Mouse (Mus musculus): ENCODE data around the gene Ptpru.

Ptpru gene

DNA sequence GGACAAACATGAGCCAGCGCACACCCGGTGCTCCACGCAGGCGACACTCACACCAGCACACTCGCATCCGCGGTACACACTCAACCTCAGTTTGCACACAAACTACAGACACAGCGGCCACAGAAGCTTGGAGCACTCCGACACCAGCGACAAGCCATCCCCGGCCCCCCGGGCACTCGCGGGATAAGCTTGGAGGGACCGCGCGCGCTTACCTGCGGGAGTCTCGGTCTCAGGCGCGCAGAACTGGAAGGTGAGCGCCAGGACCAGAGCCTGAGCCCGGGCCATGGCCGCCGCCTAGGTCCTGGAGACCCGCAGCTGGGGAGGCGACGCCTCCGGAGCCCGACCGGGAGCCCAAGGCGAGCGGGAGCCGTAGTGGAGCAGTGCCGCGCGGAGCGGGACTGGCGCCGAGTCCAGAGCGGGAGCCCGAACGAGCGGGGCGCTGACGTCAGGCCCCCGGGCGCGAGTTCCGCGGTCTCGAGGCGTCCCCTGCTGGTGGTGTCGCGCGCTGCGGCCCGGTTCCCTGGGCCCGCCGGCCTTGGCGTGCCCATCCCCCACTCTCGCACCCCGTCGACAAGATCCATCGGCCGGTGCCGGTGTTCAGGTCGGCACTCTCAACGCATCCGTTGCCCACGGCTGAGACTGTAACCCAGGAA, at the start of gene Ptpru:
Gene Ptpru (minus strand): TSS at position 417 of the 653 bp plus-strand sequence.
- DNase-seq (ENCODE audit: low read depth, low spot score) = peak; percentile 82

DNA sequence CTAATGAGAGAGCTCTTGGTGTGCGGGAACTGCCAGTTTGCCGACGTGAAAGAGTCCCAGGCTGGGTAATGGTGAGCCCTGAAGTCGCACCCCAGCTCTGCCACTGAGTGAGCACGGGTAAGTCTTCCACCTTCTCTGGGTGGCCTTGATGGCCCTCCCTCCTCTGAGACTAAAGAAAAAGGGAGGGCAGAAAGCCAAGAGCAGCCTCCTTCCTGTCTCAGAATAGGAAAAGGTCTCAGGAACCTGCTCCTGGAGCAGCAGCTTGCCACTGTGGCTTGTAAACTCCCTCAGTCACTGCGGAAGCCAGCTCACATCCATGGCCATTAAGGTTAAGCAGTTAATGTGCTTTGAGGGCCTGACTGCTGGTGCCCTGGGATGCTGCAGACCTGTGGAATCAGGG, 47.3 kb upstream of the Ptpru start:
- DNase-seq (ENCODE audit: low read depth, low spot score) = no peak

GRCm38 (mm10) chr4:131883571-131883970, 45.5 kb upstream of the Ptpru start:
- no peak for DNase-seq (ENCODE audit: low read depth, low spot score)

DNA sequence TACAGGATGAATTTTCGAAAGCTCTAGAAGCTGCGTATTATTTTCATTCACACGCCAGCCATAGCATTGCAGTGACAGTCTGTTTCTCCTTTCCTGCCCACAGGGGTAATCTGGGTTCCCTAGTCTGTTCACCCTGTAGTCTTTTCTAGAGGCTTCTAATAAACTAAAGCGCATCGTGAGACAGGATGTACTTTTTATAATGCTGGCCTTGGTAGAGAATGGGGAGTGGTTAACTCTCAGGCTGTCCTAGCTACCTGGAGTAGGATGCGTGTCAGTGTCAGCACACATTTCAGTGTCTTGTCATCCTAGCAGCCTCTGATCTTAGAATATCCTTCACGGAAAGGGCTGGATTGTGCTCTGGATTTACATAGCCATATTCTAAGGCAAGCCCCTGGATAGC, 43.2 kb upstream of the Ptpru start:
- no peak for DNase-seq (ENCODE audit: low read depth, low spot score)

GRCm38 (mm10) chr4:131879692-131880091, 41.6 kb upstream of the Ptpru start:
- no peak for DNase-seq (ENCODE audit: low read depth, low spot score)

- no peak for DNase-seq (ENCODE audit: low read depth, low spot score)
These were observed 38.7 kb upstream of the Ptpru start for GRCm38 (mm10) chr4:131876836-131877235.

- no peak for DNase-seq (ENCODE audit: low read depth, low spot score)
These were observed 37.2 kb upstream of the Ptpru start for GRCm38 (mm10) chr4:131875242-131875641.

- no peak for DNase-seq (ENCODE audit: low read depth, low spot score)
These were observed 36.5 kb upstream of the Ptpru start for GRCm38 (mm10) chr4:131874567-131874966.

GRCm38 (mm10) chr4:131874169-131874536, 36.1 kb upstream of the Ptpru start:
- no peak for DNase-seq (ENCODE audit: low read depth, low spot score)

- DNase-seq (ENCODE audit: low read depth, low spot score) = peak; percentile 99
These were observed 35.4 kb upstream of the Ptpru start, which contains the start of gene Srsf4 for GRCm38 (mm10) chr4:131873293-131874168. Gene Srsf4, plus strand, starts transcription at chr4:131873617.

DNA sequence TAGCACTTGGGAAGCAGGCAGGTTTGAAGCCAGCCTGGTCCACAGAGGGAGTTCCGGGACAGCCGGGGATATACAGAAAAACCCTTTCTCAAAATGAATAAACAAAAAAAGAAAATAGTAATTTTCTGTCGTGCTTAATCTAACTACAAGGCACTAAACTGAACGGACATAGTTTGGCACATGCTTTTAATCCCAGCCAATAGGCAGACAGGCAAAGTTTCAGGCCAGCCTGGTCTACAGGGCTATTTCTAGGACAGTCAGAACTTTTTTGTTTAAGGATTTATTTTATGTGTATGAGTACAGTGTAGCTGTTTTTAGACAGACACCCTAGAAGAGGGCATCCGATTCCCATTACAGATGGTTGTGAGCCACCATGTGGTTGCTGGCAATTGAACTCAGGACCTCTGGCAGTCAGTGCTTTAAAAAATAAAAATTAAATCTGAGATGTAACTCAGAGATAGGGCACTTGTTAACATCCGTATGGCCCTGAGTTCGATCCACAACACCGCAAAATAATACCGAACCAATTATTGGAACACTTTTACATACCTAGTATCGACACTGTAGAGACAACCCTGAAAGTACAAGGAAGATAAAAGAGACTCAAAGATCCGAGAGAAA, 34.7 kb upstream of the Ptpru start:
- DNase-seq (ENCODE audit: low read depth, low spot score) = no peak

GRCm38 (mm10) chr4:131861341-131861739, 23.3 kb upstream of the Ptpru start:
- no peak for DNase-seq (ENCODE audit: low read depth, low spot score)

DNA sequence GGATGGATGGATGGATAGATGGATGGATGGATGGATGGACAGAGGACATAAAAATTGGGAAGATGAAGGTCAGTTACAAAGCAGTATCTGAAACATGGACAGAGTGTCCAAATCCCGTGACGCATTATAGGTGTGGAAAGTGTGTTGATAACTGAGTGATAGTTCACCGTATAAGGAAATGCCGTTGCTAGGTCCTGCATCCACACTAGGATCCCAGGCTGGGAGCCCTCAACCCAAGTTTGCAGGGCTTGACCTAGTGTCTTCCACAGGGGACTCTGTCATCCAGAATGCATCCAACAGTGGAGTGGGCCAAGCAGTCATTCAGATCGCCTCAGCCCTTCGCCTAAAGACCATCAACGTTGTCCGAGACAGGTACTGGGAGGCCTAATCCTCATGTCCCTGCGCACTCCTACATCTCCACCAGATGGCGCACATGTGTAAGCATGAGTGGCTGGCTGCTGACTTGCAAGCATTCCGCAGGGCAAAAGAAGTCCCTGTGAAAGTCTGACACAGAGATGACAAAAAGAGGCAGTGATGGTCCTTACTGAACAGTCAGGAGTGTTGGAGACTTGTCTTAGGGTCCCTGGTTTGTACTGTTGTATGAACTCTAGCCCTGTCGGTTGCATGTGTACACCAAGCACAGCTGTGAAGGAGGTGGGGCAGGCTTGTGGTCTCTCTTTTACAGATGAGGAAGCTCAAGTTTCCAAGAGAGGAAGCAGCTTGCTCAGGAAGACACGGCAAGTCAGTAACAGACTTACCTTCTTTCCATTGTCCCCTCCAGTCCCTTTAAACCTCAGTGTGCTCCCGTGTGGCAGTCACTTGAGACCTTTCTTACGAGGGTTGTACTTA, 22.6 kb upstream of the Ptpru start:
- peak; percentile 75 for DNase-seq (ENCODE audit: low read depth, low spot score)

DNA sequence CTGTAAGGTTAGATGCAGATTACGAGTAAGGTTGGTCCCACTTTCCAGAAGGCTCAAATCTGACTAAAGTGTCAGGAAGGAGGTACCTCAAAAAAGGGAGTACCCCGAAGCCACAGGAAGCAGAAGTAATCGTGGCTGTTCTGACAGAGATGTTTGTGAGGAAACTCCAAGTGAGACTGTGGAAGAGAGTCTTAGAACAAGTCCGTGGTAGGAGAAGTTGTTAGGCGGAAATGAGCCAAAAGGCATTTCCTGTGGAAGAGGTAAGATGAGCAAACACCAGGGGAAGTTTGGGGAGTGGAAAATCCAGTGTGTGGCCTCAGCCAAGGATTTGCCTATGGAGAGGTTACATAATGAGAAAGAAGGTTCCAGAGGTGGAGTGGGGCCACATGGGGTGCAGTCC, 16.9 kb upstream of the Ptpru start:
- DNase-seq (ENCODE audit: low read depth, low spot score) = no peak

GRCm38 (mm10) chr4:131849986-131850638, 12.0 kb upstream of the Ptpru start:
- DNase-seq (ENCODE audit: low read depth, low spot score) = no peak

DNA sequence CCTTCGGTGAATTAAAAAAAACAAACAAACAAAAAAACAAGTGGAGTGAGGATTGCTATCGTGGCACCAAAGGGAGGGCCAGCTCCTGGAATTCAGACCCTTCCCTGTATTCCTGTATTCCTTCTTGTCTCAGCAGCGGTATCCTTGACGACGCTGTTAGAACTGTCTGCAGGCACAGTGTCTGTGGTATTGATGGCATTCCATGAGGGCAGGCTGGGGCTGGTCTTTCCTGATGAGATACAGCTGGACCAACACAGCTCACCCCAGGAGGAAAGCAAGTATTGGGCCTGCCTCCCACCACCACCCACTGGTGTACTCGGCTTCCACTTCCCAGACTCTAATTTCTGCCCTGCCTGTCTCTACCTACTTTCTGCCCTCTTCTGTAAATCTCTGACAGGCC, 10.0 kb upstream of the Ptpru start:
- no peak for DNase-seq (ENCODE audit: low read depth, low spot score)

- DNase-seq (ENCODE audit: low read depth, low spot score) = no peak
These were observed 8.1 kb upstream of the Ptpru start for GRCm38 (mm10) chr4:131845991-131846778.

DNA sequence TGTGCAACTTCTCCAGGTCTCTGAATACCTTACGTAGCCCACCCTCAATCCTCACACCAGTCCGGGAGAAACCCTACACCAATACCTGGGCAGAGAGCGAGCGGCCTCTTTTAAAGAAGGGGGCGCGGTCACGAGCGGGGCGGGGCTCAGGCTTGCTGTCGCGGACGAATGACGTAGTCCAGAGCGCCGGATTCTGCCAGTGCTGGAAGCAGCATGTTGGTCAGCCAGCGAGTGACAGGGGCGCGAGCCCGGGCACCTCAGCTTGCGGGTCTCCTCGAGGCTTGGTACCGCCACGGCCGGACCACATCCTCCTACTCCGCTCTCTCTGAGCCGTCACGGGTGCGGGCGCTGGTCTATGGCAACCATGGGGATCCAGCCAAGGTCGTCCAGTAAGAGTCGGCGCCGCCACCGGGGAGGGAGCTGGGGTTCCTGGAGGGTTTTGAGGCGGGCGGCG, 5.2 kb upstream of the Ptpru start, which contains the start of gene Mecr:
Gene Mecr (plus strand): TSS at position 181 of the 454 bp plus-strand sequence.
- peak; percentile 91 for DNase-seq (ENCODE audit: low read depth, low spot score)

GRCm38 (mm10) chr4:131836891-131837491, 1.1 kb downstream of the Ptpru start:
- DNase-seq (ENCODE audit: low read depth, low spot score) = peak; percentile 34
